Mouse (Mus musculus) lung, postnatal 0 days (tissue): ENCODE results near the gene Clec2e.
A peak's percentile ranks its signal among the peaks of the same experiment; 100 is the strongest.

Experiments
- CTCF ChIP-seq: IDR thresholded peaks from 2 replicates; pipeline ENCODE4 v1.5.1; 2016; ENCODE audit warnings: antibody characterized with exemption, mild to moderate bottlenecking
- EP300 ChIP-seq: IDR thresholded peaks from 2 replicates; pipeline ENCODE4 v1.6.1; 2016; ENCODE audit warnings: antibody characterized with exemption, mild to moderate bottlenecking, control low read depth

DNA sequence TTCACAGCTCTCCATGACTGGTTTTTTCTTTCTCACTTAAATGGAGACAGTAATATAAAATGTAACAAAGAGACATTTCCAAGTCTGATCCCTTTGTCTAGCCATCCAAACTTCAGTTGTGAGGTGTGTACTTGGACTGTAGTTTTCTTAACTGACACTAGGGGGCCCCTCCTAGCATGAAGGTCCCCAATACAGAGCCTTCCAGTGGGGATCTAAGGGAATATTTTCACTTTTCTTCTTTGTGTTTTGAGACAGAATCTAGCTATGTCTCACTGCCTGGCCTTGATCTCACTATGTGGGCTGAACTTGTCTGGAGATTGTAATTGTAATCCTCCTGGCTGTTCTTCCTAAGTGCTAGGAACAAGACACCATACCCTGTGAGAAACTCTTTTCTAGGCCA lies 5.5 kb downstream of the Clec2e start:
- TF ChIP-seq CTCF = peak; percentile 84
- TF ChIP-seq EP300 = no peak
